Mouse (Mus musculus) lung, embryonic 14.5 days (tissue): ENCODE results near the gene Olfr325. TPM values are rescaled to one million over a fixed set of nuclear protein-coding genes. Genes with fewer than 3 reads are reported as not detected.
A peak's percentile ranks its signal among the peaks of the same experiment; 100 is the strongest.
"Not testable (repeated sequence)": the region's sequence is repeated elsewhere in the genome, so short reads cannot be mapped to it uniquely, and the experiment has no call there.

Experiments used
- ATAC-seq: fragments of 200-750 bp; cut with Nextera tagmentation; 2 replicates; pipeline ENCODE4 v1.8.0; 2017; ENCODE audit warnings: mild to moderate bottlenecking, moderate TSS enrichment, moderate library complexity; ENCODE audit not compliant: insufficient read depth
- DNase-seq: peaks from one replicate; pipeline ENCODE4 v3.0.0-alpha.2; 2015
- H3K27ac ChIP-seq: fragments of 300-500 bp; sonication (generic); 2 replicates; pipeline ENCODE4 v1.5.1; 2014; ENCODE audit warnings: low read depth, mild to moderate bottlenecking, moderate library complexity
- H3K27me3 ChIP-seq: fragments of 300-500 bp; sonication (generic); 2 replicates; pipeline ENCODE4 v1.6.1; 2014; ENCODE audit warnings: low read length, control low read depth; ENCODE audit not compliant: insufficient read depth
- H3K36me3 ChIP-seq: fragments of 300-500 bp; sonication (generic); 2 replicates; pipeline ENCODE4 v1.6.1; 2014; ENCODE audit warnings: control low read depth; ENCODE audit not compliant: insufficient read depth
- H3K4me1 ChIP-seq: fragments of 300-500 bp; sonication (generic); 2 replicates; pipeline ENCODE4 v1.6.1; 2014; ENCODE audit warnings: antibody characterized with exemption, control low read depth; ENCODE audit not compliant: insufficient read depth
- H3K4me2 ChIP-seq: fragments of 300-500 bp; sonication (generic); 2 replicates; pipeline ENCODE4 v1.6.1; 2014; ENCODE audit warnings: mild to moderate bottlenecking
- H3K4me3 ChIP-seq: fragments of 300-500 bp; sonication (generic); 2 replicates; pipeline ENCODE4 v1.5.1; 2014; ENCODE audit warnings: low read depth, low read length
- H3K9ac ChIP-seq: fragments of 300-500 bp; sonication (generic); 2 replicates; pipeline ENCODE4 v1.6.1; 2014
- H3K9me3 ChIP-seq: fragments of 300-500 bp; sonication (generic); 2 replicates; pipeline ENCODE4 v1.6.1; 2016; ENCODE audit warnings: low read depth, low read length, control low read depth
- CTCF ChIP-seq: IDR thresholded peaks from 2 replicates; pipeline ENCODE4 v1.5.1; 2016; ENCODE audit warnings: antibody characterized with exemption, low read depth
- WGBS: fragments of 180-500 bp; shearing (Covaris S2); extraction: QIAGEN DNeasy Blood & Tissue Kit; methylation state at CpG from one replicate; pipeline ENCODE4 v1.1.7; 2014; 5-methylcytosine and 5-hydroxymethylcytosine counted together
- polyA plus RNA-seq: library from polyadenylated mRNA; unstranded; fragments of >200 nt; fragmentation: Nextera tagmentation; extraction: Ambion mirVana; gene quantifications from 2 replicates; pipeline ENCODE4 v1.2.1, GENCODE M21; 2014

The Olfr325 gene
- not detected in 2 replicates for polyA plus RNA-seq

GRCm38 (mm10) chr11:58577430-58577829 is at the start of gene Olfr325:
Gene Olfr325 (plus strand): TSS chr11:58577730.
- Histone ChIP-seq H3K4me3 (no peak within 1 kb of the TSS), H3K9me3 (no peaks in the 10 kb centered on the region), H3K4me1 (no peaks in the 10 kb centered on the region), H3K4me2 (no peak within 1 kb of the TSS), H3K27me3 (no peaks in the 10 kb centered on the region), H3K36me3 (no peaks in the 10 kb centered on the region), H3K27ac (no peak within 1 kb of the TSS), H3K9ac (no peak within 1 kb of the TSS)
- TF ChIP-seq CTCF = no peak
- 67% methylated on average over 1 of the region's 1 CpGs for WGBS
- ATAC-seq = no peak
- no peak for DNase-seq

GRCm38 (mm10) chr11:58534736-58535135 is 42.8 kb upstream of the Olfr325 start, which contains the start of gene Olfr330:
Gene Olfr330 (minus strand): TSS chr11:58534836.
- ATAC-seq, H3K4me2 ChIP-seq, H3K27me3 ChIP-seq, H3K9ac ChIP-seq, H3K9me3 ChIP-seq, H3K27ac ChIP-seq, DNase-seq, H3K4me3 ChIP-seq, H3K36me3 ChIP-seq, H3K4me1 ChIP-seq: not testable (repeated sequence)

GRCm38 (mm10) chr11:58546322-58546721 is 31.2 kb upstream of the Olfr325 start, which contains the start of gene Olfr329-ps:
Gene Olfr329-ps (minus strand): TSS chr11:58546422.
- no peaks in the 10 kb centered on the region for H3K27me3 ChIP-seq
- H3K36me3 ChIP-seq = no peaks in the 10 kb centered on the region
- no peaks in the 10 kb centered on the region for H3K4me1 ChIP-seq
- ATAC-seq = no peak
- no peak for TF ChIP-seq CTCF
- WGBS = 68% methylated on average over 5 of the region's 5 CpGs
- H3K27ac ChIP-seq = no peak within 1 kb of the TSS
- H3K4me3 ChIP-seq = no peak within 1 kb of the TSS
- no peak for DNase-seq
- no peak within 1 kb of the TSS for H3K4me2 ChIP-seq
- H3K9me3 ChIP-seq = no peaks in the 10 kb centered on the region
- H3K9ac ChIP-seq = no peak within 1 kb of the TSS

- Histone ChIP-seq H3K27me3 (no peaks in the 10 kb centered on the region), H3K27ac (no peak within 1 kb of the TSS), H3K9ac (no peak within 1 kb of the TSS), H3K4me3 (no peak within 1 kb of the TSS), H3K36me3 (no peaks in the 10 kb centered on the region), H3K4me2 (no peak within 1 kb of the TSS), H3K9me3 (no peaks in the 10 kb centered on the region), H3K4me1 (no peaks in the 10 kb centered on the region)
- no peak for TF ChIP-seq CTCF
- WGBS = 90% methylated on average over 1 of the region's 1 CpGs
- DNase-seq = no peak
- no peak for ATAC-seq
Observed at GRCm38 (mm10) chr11:58555536-58555935, 22.0 kb upstream of the Olfr325 start, which contains the start of gene Olfr328. Gene Olfr328 (minus strand): TSS chr11:58555636.

GRCm38 (mm10) chr11:58570405-58570804 is 7.1 kb upstream of the Olfr325 start, which contains the start of gene Olfr224:
Gene Olfr224 (minus strand): TSS chr11:58570553.
- Histone ChIP-seq H3K4me2 (no peak within 1 kb of the TSS), H3K4me1 (no peaks in the 10 kb centered on the region), H3K27ac (no peak within 1 kb of the TSS), H3K9me3 (no peaks in the 10 kb centered on the region), H3K9ac (no peak within 1 kb of the TSS), H3K4me3 (no peak within 1 kb of the TSS), H3K27me3 (no peaks in the 10 kb centered on the region), H3K36me3 (no peaks in the 10 kb centered on the region)
- TF ChIP-seq CTCF = no peak
- ATAC-seq (no peak), DNase-seq (peak; percentile 5)
- WGBS = 64% methylated on average over 5 of the region's 5 CpGs

DNA sequence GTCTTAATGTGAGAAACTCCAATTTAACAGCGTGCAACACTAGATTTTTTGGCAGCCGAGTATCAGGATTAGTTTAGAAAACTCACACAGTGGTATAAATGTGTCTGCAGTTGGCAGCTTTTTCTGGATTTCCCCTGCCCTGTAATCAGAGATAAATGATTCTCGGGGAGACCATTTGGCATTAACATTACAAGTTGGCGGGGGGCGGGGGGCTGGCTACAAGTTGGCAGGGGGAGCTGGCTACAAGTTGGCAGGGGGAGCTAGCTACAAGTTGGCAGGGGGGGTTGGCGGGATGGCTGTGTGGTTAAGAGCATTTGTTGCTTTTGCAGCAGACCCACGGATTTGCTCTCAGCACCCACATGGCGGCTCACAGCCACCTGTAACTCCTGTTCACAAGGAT is 1.1 kb downstream of the Olfr325 start:
- no peaks in the 10 kb centered on the region for H3K4me1 ChIP-seq
- no peaks in the 10 kb centered on the region for H3K36me3 ChIP-seq
- H3K27ac ChIP-seq = no peak overlapping the region
- no peak for DNase-seq
- no peaks in the 10 kb centered on the region for H3K27me3 ChIP-seq
- no peak for TF ChIP-seq CTCF
- no peaks in the 10 kb centered on the region for H3K9me3 ChIP-seq
- no peak overlapping the region for H3K9ac ChIP-seq
- no peak for ATAC-seq
- no peak overlapping the region for H3K4me2 ChIP-seq
- 65% methylated on average over 8 of the region's 8 CpGs for WGBS
- H3K4me3 ChIP-seq = no peak overlapping the region

DNA sequence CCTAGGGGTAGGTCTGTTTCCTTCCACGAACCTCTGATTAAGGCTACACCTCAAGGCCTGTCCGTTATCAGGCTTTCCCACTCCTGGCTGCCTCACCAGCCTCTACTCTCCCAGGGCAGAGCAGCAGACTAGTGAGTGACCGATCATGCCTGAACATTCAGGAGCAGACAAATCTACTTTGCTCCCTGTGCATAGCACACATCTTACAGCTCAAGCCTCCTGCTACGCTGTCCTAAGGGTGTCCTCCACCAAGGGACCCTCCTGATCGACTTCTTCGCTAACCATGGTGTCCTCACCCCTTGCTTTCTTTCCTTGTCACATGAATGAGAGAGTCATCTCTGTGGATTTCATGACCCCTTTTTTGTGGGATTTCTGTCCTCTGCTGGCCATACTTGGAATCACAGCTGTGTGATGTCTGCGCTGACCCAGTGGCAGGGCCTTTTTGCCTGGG is 10.4 kb downstream of the Olfr325 start:
- DNase-seq (peak; percentile 38), ATAC-seq (no peak)
- Histone ChIP-seq H3K27ac (no peak overlapping the region), H3K4me3 (no peak overlapping the region), H3K4me1 (no peaks in the 10 kb centered on the region), H3K9ac (no peak overlapping the region), H3K4me2 (no peak overlapping the region), H3K36me3 (no peaks in the 10 kb centered on the region), H3K27me3 (no peaks in the 10 kb centered on the region), H3K9me3 (no peaks in the 10 kb centered on the region)
- TF ChIP-seq CTCF = peak; percentile 73
- WGBS = 63% methylated on average over 7 of the region's 7 CpGs
